Mouse (Mus musculus) olfactory bulb, adult 2 months (tissue): Measurements from ENCODE around the gene Tmem217.
"Not testable (repeated sequence)": the region's sequence is repeated elsewhere in the genome, so short reads cannot be mapped to it uniquely, and the experiment has no call there.

Source experiments
- CTCF ChIP-seq: fragments of 200-500 bp; IDR thresholded peaks from 2 replicates; pipeline ENCODE4 v1.5.1; 2012; ENCODE audit warnings: low read depth, mild to moderate bottlenecking, low read length, moderate library complexity; ENCODE audit not compliant: insufficient read depth
- POLR2A ChIP-seq: fragments of 200-500 bp; IDR thresholded peaks from 2 replicates; pipeline ENCODE4 v1.6.1; 2012; ENCODE audit warnings: mild to moderate bottlenecking, low read depth, low read length, moderate library complexity; ENCODE audit not compliant: insufficient read depth

GRCm38 (mm10) chr17:29518665-29519064, 33.5 kb downstream of the Tmem217 start:
- TF ChIP-seq CTCF, POLR2A: not testable (repeated sequence)
